Mouse (Mus musculus) subcutaneous adipose tissue, adult 2 months (tissue): Measurements from ENCODE around the gene Sprr2f. TPM values are rescaled to one million over a fixed set of nuclear protein-coding genes. Genes with fewer than 3 reads are reported as not detected.

Source experiments
- polyA plus RNA-seq: library from polyadenylated mRNA; depleted of rRNA; stranded (reverse); fragments of >200 nt; gene quantifications from 2 replicates; pipeline ENCODE4 v1.2.3, GENCODE M21; 2012; ENCODE audit warnings: low replicate concordance; rRNA removed

Gene Sprr2f
- polyA plus RNA-seq, result 2.5 and 478 TPM in 2 replicates

GRCm38 (mm10) chr3:92364887-92365286 is at the start of gene Sprr2f:
Gene Sprr2f (plus strand): TSS chr3:92365187.

DNA sequence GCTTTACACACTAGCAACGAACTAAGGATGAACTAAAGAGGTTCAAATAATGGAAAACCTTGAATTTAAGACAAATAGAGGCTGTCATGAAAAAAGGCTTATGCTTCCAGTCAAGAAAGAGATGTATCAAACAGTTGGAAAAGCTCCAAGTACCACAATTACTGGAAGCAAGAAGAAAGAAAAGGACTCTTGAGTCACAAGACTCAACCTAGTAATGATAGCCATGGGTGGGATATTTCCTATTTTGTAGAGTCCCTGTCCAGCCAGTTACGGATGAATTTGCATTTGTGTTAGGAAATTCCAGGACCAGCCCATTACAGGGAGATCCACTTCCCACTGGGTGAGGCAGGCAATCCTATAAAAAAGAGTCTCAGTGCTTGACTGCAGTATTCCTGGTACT is 48.7 kb upstream of the Sprr2f start, which contains the start of gene Sprr2b:
Sprr2b (plus strand) TSS at position 301 of the 400 bp plus-strand sequence.

DNA sequence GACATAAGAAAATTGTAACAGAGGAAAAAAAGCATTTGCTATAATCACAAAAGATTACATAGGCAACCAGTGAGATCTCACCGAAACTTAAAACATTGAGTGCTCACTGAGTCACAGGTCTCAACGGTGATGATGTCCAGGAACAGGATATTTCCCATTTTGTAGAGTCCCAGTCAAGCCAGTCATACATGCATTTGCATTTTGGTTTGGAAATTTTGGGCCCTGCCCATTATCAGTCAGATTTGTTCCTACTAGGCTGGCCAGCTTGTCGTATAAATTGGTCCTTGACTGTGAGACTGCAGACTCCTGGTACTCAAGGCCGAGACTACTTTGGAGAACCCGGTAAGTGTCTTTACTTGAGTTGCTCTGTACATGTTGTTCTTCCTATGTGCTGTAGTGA is 26.1 kb upstream of the Sprr2f start, which contains the start of gene Sprr2d:
Sprr2d (plus strand) TSS at position 301 of the 400 bp plus-strand sequence.

DNA sequence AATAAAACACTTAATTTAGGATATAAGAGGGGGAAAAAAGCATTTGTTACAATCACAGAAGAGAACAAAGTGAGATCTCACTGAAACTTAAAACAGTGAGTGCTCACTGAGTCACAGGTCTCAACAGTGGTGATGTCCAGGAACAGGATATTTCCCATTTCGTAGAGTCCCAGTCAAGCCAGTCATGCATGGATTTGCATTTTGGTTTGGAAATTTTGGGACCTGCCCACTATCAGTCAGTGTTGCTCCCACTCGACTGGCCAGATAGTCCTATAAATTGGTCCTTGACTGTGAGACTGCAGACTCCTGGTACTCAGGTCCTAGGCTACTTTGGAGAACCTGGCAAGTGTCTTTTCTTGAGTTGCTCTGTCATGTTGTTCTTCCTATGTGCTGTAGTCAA is 13.1 kb upstream of the Sprr2f start, which contains the start of gene Sprr2e:
Sprr2e (plus strand) TSS at position 301 of the 400 bp plus-strand sequence.

GRCm38 (mm10) chr3:92385385-92385784 is 20.4 kb downstream of the Sprr2f start, which contains the start of gene Sprr2h:
Gene Sprr2h (plus strand): TSS chr3:92385685.

DNA sequence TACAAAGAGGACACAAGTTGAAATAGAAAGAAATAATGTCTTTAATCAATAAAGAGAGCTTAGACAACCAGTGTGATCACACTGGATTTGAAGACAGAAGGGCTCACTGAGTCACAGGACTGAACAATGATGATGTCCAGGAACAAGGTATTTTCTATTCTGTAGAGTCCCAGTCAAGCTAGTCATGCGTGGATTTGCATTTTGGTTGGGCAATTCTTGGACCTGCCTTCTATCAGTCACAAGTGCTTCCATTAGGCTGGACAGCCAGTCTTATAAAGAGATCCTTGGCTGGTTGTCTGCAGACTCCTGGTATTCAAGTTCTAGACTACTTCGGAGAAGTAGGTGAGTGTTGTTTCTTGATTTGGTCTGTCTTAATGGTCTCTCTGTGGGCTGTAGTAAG is 42.7 kb downstream of the Sprr2f start, which contains the start of gene Sprr2i:
Sprr2i (plus strand) TSS at position 301 of the 400 bp plus-strand sequence.

Other genes starting within 250 kb of the Sprr2f start
- gene Prr9, start 241.2 kb upstream of the Sprr2f start, polyA plus RNA-seq, result not detected in 2 replicates
- gene Lelp1, start 222.4 kb upstream of the Sprr2f start, polyA plus RNA-seq, result not detected in 2 replicates
- gene Sprr2a1, start 149.4 kb upstream of the Sprr2f start, polyA plus RNA-seq, result 0.62 TPM in 1 of 2 replicates, not detected in the other
- 6.5 and 104 TPM in 2 replicates for gene Sprr2a2, start 149.3 kb upstream of the Sprr2f start, polyA plus RNA-seq
- 0.27 and 7.1 TPM in 2 replicates for gene Sprr2a3, start 79.8 kb upstream of the Sprr2f start, polyA plus RNA-seq
- 1.1 TPM in 1 of 2 replicates, not detected in the other for gene Sprr2b, start 48.6 kb upstream of the Sprr2f start, polyA plus RNA-seq
- 0.63 TPM in 1 of 2 replicates, not detected in the other for gene Sprr2d, start 26.0 kb upstream of the Sprr2f start, polyA plus RNA-seq
- gene Sprr2e, start 13.0 kb upstream of the Sprr2f start, polyA plus RNA-seq, result 0.60 TPM in 1 of 2 replicates, not detected in the other
- gene Sprr2h, start 20.5 kb downstream of the Sprr2f start, polyA plus RNA-seq, result not detected in 2 replicates
- gene Sprr2i, start 42.8 kb downstream of the Sprr2f start, polyA plus RNA-seq, result not detected in 2 replicates
- gene Sprr2j-ps, start 52.9 kb downstream of the Sprr2f start, polyA plus RNA-seq, result not detected in 2 replicates
- gene Gm9774, start 64.2 kb downstream of the Sprr2f start, polyA plus RNA-seq, result 9.2 and 13.3 TPM in 2 replicates
- not detected in 2 replicates for gene Sprr2k, start 67.4 kb downstream of the Sprr2f start, polyA plus RNA-seq
- not detected in 2 replicates for gene Sprr1b, start 73.6 kb downstream of the Sprr2f start, polyA plus RNA-seq
- gene Sprr3, start 93.5 kb downstream of the Sprr2f start, polyA plus RNA-seq, result 0.09 TPM in 1 of 2 replicates, not detected in the other
- gene Sprr1a, start 120.7 kb downstream of the Sprr2f start, polyA plus RNA-seq, result 0.37 and 22.2 TPM in 2 replicates
- not detected in 2 replicates for gene Sprr4, start 135.3 kb downstream of the Sprr2f start, polyA plus RNA-seq
- not detected in 2 replicates for gene 2310046K23Rik, start 169.3 kb downstream of the Sprr2f start, polyA plus RNA-seq
- 0.31 TPM in 1 of 2 replicates, not detected in the other for gene Ivl, start 208.5 kb downstream of the Sprr2f start, polyA plus RNA-seq
- gene Smcp, start 223.8 kb downstream of the Sprr2f start, polyA plus RNA-seq, result not detected in 2 replicates
- not detected in 2 replicates for gene 2210017I01Rik, start 242.3 kb downstream of the Sprr2f start, polyA plus RNA-seq